31 mouse cellular contexts compared by ENCODE assay signal in the genomic region with DNA sequence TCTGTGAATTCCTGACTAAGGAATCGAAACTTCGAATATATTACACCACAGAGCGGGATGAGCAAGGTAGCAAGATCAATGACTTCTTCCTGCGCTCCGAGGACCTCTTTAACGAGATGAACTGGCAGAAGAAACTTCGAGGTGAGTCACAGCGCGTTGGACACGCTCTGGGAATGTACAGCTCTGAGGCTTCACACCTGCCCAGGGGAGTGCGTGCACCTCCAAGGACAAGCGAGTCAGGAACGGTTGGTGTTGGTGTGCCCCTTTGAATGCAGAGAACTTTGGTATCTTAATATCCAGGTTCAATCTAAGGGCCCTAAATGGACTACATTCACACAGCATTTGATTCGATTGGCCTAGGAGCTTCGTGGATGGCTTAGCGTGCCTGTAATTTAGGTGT.
DNase-seq lines count a peak whose midpoint lies in the region; ATAC-seq and TF ChIP-seq lines count a peak whose summit lies in the region.
"Had no signal": no experiment of that assay in that cellular context is flagged by ENCODE, and none has a peak within 500 bp of the region (broad histone marks: within the 10 kb centered on the region; RNA-seq: fewer than 3 reads in every experiment).

No protein-coding gene starts in this region.

- TF ChIP-seq EP300 in heart, postnatal 0 days (IDR thresholded peaks at IDR 0.05; ENCODE audit: low read depth) = no peak

- peaks cover 61% of the 10 kb centered on the region for H3K36me3 ChIP-seq in heart, postnatal 0 days (replicated peaks; ENCODE audit: control insufficient read depth, insufficient read depth, low read length)
- H3K36me3 ChIP-seq in limb, embryonic 11.5 days (ENCODE audit: control insufficient read depth, insufficient read depth, low read length) = no peaks in the 10 kb centered on the region
- H3K36me3 ChIP-seq in limb, embryonic 10.5 days = peaks cover 32% of the 10 kb centered on the region
- H3K36me3 ChIP-seq in limb, embryonic 12.5 days = peaks cover 15% of the 10 kb centered on the region; the same call in 1 of the 2 replicates
- H3K36me3 ChIP-seq in limb, embryonic 13.5 days = peaks cover 27% of the 10 kb centered on the region
- H3K36me3 ChIP-seq: hindbrain, embryonic 13.5 days; midbrain, embryonic 15.5 days had no signal

- no peak overlapping the region for H3K4me2 ChIP-seq in heart, postnatal 0 days (ENCODE audit: low read depth, low read length)
- H3K4me2 ChIP-seq in limb, embryonic 11.5 days (ENCODE audit: low read depth, severe bottlenecking) = no peak overlapping the region
- no peak overlapping the region for H3K4me2 ChIP-seq in limb, embryonic 12.5 days
- no peak overlapping the region for H3K4me2 ChIP-seq in limb, embryonic 13.5 days (replicated peaks)
- H3K4me2 ChIP-seq: embryonic facial prominence, embryonic 13.5 days; heart, embryonic 12.5 days; hindbrain, embryonic 13.5 days; limb, embryonic 15.5 days; liver, embryonic 13.5 days; midbrain, embryonic 15.5 days had no signal

- WGBS in heart, postnatal 0 days = 95% methylated on average over 16 of the region's 16 CpGs
- 84% methylated on average over 16 of the region's 16 CpGs for WGBS in limb, embryonic 11.5 days
- 92% methylated on average over 16 of the region's 16 CpGs for WGBS in limb, embryonic 10.5 days
- 78% methylated on average over 16 of the region's 16 CpGs for WGBS in limb, embryonic 12.5 days
- WGBS in limb, embryonic 13.5 days = 77% methylated on average over 16 of the region's 16 CpGs

- H3K9ac ChIP-seq in heart, postnatal 0 days (replicated peaks; ENCODE audit: low read depth, low read length) = no peak overlapping the region; the same call in 1 of the 2 replicates
- H3K9ac ChIP-seq in limb, embryonic 11.5 days (ENCODE audit: low read length) = no peak overlapping the region
- H3K9ac ChIP-seq in limb, embryonic 12.5 days (replicated peaks) = no peak overlapping the region
- H3K9ac ChIP-seq in limb, embryonic 13.5 days = no peak overlapping the region
- H3K9ac ChIP-seq: embryonic facial prominence, embryonic 13.5 days; forebrain, postnatal 0 days; heart, embryonic 12.5 days; hindbrain, embryonic 13.5 days; limb, embryonic 15.5 days; liver, embryonic 13.5 days; midbrain, embryonic 15.5 days had no signal

- H3K4me3 ChIP-seq in heart, postnatal 0 days (ENCODE audit: low read depth, low read length) = no peak overlapping the region
- H3K4me3 ChIP-seq in limb, embryonic 11.5 days (ENCODE audit: low read depth, low read length) = no peak overlapping the region
- H3K4me3 ChIP-seq in limb, embryonic 10.5 days = no peak overlapping the region
- no peak overlapping the region for H3K4me3 ChIP-seq in limb, embryonic 12.5 days (replicated peaks)
- H3K4me3 ChIP-seq in limb, embryonic 13.5 days = no peak overlapping the region
- H3K4me3 ChIP-seq: embryonic facial prominence, embryonic 13.5 days; forebrain, embryonic 10.5 days; heart, embryonic 12.5 days; hindbrain, embryonic 13.5 days; limb, embryonic 15.5 days; liver, embryonic 13.5 days; megakaryocyte, embryonic 14.5 days; midbrain, embryonic 15.5 days had no signal

- no peaks in the 10 kb centered on the region for H3K9me3 ChIP-seq in heart, postnatal 0 days (replicated peaks; ENCODE audit: control insufficient read depth, low read length)
- no peaks in the 10 kb centered on the region for H3K9me3 ChIP-seq in limb, embryonic 11.5 days (ENCODE audit: control insufficient read depth, low read length)
- H3K9me3 ChIP-seq in limb, embryonic 10.5 days (replicated peaks) = no peaks in the 10 kb centered on the region
- H3K9me3 ChIP-seq in limb, embryonic 12.5 days = no peaks in the 10 kb centered on the region
- H3K9me3 ChIP-seq in limb, embryonic 13.5 days = no peaks in the 10 kb centered on the region
- H3K9me3 ChIP-seq: embryonic facial prominence, embryonic 13.5 days; forebrain, embryonic 10.5 days; heart, embryonic 12.5 days; hindbrain, embryonic 13.5 days; limb, embryonic 15.5 days; liver, embryonic 13.5 days; megakaryocyte, embryonic 14.5 days; midbrain, embryonic 15.5 days had no signal

- H3K27me3 ChIP-seq in heart, postnatal 0 days (ENCODE audit: control insufficient read depth, insufficient read depth, low read length) = no peaks in the 10 kb centered on the region
- H3K27me3 ChIP-seq in limb, embryonic 11.5 days (ENCODE audit: control insufficient read depth, insufficient read depth, low read length) = no peaks in the 10 kb centered on the region
- no peaks in the 10 kb centered on the region for H3K27me3 ChIP-seq in limb, embryonic 10.5 days (ENCODE audit: low read depth, poor library complexity, severe bottlenecking)
- no peaks in the 10 kb centered on the region for H3K27me3 ChIP-seq in limb, embryonic 12.5 days
- H3K27me3 ChIP-seq in limb, embryonic 13.5 days = no peaks in the 10 kb centered on the region
- H3K27me3 ChIP-seq: embryonic facial prominence, embryonic 13.5 days; heart, embryonic 12.5 days; hindbrain, embryonic 13.5 days; limb, embryonic 15.5 days; liver, embryonic 13.5 days; megakaryocyte, embryonic 14.5 days; midbrain, embryonic 15.5 days had no signal

- no peak for DNase-seq in heart, postnatal 0 days (ENCODE audit: low spot score)
- no peak for DNase-seq in heart, adult 18-20 months
- no peak for DNase-seq in limb, embryonic 11.5 days (ENCODE audit: low spot score)
- DNase-seq in limb, embryonic 10.5 days (ENCODE audit: low spot score) = no peak
- DNase-seq: adrenal gland, postnatal 25 days; B cell, adult 2 months; cerebellum, adult 18-20 months; gastrocnemius, postnatal 10 days; heart, postnatal 14 days; kidney, adult 8-10 months; kidney, postnatal 10 days; layer of hippocampus, adult 9-11 months; liver, embryonic 13.5 days; lung, adult 18-20 months; lung, postnatal 4 days; right cerebral cortex, postnatal 25 days; spleen, adult 18-20 months; thymus, adult 18-20 months; thymus, postnatal 25 days had no signal

- H3K4me1 ChIP-seq in heart, postnatal 0 days (ENCODE audit: control insufficient read depth, insufficient read depth) = 0 out of 2 replicates have a peak, but pooled peaks cover 15% of the 10 kb centered on the region
- H3K4me1 ChIP-seq in limb, embryonic 11.5 days (ENCODE audit: control insufficient read depth, insufficient read depth, low read length) = peaks cover 3% of the 10 kb centered on the region; the same call in 1 of the 2 replicates
- peaks cover 20% of the 10 kb centered on the region for H3K4me1 ChIP-seq in limb, embryonic 10.5 days
- H3K4me1 ChIP-seq in limb, embryonic 12.5 days (replicated peaks) = peaks cover 18% of the 10 kb centered on the region
- H3K4me1 ChIP-seq in limb, embryonic 13.5 days = peaks cover 15% of the 10 kb centered on the region
- H3K4me1 ChIP-seq: liver, embryonic 13.5 days; midbrain, embryonic 15.5 days had no signal

- H3K27ac ChIP-seq in heart, postnatal 0 days (ENCODE audit: low read depth) = peak overlapping the region; percentile 34
- 0 out of 2 replicates have a peak overlapping the region, but pooled peaks have one; percentile 30 for H3K27ac ChIP-seq in limb, embryonic 11.5 days (replicated peaks; ENCODE audit: low read depth, low read length)
- no peak overlapping the region for H3K27ac ChIP-seq in limb, embryonic 10.5 days
- H3K27ac ChIP-seq in limb, embryonic 12.5 days = peak overlapping the region; percentile 58
- 0 out of 2 replicates have a peak overlapping the region, but pooled peaks have one; percentile 16 for H3K27ac ChIP-seq in limb, embryonic 13.5 days
- H3K27ac ChIP-seq: embryonic facial prominence, embryonic 13.5 days; forebrain, embryonic 10.5 days; liver, embryonic 13.5 days; midbrain, embryonic 15.5 days had no signal

- no peak for ATAC-seq in heart, postnatal 0 days (ENCODE audit: insufficient read depth, low read depth)
- no peak for ATAC-seq in limb, embryonic 11.5 days (ENCODE audit: insufficient number of reproducible peaks, low FRiP score, low TSS enrichment, low read depth)
- ATAC-seq in limb, embryonic 12.5 days (ENCODE audit: insufficient number of reproducible peaks, insufficient read depth, low FRiP score, low TSS enrichment, low read depth) = peak; percentile 40; the same call in 1 of the 2 replicates
- ATAC-seq in limb, embryonic 13.5 days (ENCODE audit: low FRiP score, low read depth) = no peak
- no peak for ATAC-seq in inflammation-experienced regulatory T-cells, adult 6 months
- ATAC-seq: forebrain, postnatal 0 days; lung, postnatal 0 days had no signal

- TF ChIP-seq CTCF in heart, postnatal 0 days (IDR thresholded peaks at IDR 0.05; ENCODE audit: low read depth) = no peak
